Mouse (Mus musculus) ovary, adult 10 weeks (tissue): Measurements from ENCODE around the gene Pam. TPM values are rescaled to one million over a fixed set of nuclear protein-coding genes. Genes with fewer than 3 reads are reported as not detected.

Experiments used
- polyA plus RNA-seq: library from polyadenylated mRNA; stranded (reverse); fragments of 350-450 nt; fragmentation: Illumina TruSeq; extraction: RNeasy Lipid Tissue Mini Kit (QIAGEN cat#74804); gene quantifications from one replicate; pipeline ENCODE4 v1.2.3, GENCODE M21; 2014

The Pam gene
- polyA plus RNA-seq: 158 TPM

GRCm38 (mm10) chr1:98095246-98095990 lies at the start of gene Pam:
Gene Pam, minus strand, starts transcription at chr1:98095646.

GRCm38 (mm10) chr1:97769904-97770753 lies 325.3 kb downstream of the Pam start, which contains the start of the genes Gin1 and Ppip5k2:
Gene Gin1, plus strand, starts transcription at chr1:97770172.
Gene Ppip5k2, minus strand, starts transcription at chr1:97770411.

